Mouse (Mus musculus): Measurements from ENCODE around the gene Akap13.
A peak's percentile ranks its signal among the peaks of the same experiment; 100 is the strongest.

Gene Akap13

GRCm38 (mm10) chr7:75455223-75456151 lies at the start of gene Akap13:
Akap13 (plus strand) TSS chr7:75455534.
- DNase-seq (ENCODE audit: extremely low read depth, insufficient read length, low spot score): peak; percentile 100

- no peak for DNase-seq (ENCODE audit: extremely low read depth, insufficient read length, low spot score)
Measured at GRCm38 (mm10) chr7:75410641-75411040, 44.7 kb upstream of the Akap13 start.

- DNase-seq (ENCODE audit: extremely low read depth, insufficient read length, low spot score): no peak
Measured at GRCm38 (mm10) chr7:75411226-75411625, 44.1 kb upstream of the Akap13 start.

- DNase-seq (ENCODE audit: extremely low read depth, insufficient read length, low spot score): no peak
Measured at GRCm38 (mm10) chr7:75412011-75412510, 43.3 kb upstream of the Akap13 start.

GRCm38 (mm10) chr7:75412568-75412967 lies 42.8 kb upstream of the Akap13 start:
- no peak for DNase-seq (ENCODE audit: extremely low read depth, insufficient read length, low spot score)

GRCm38 (mm10) chr7:75413903-75414302 lies 41.4 kb upstream of the Akap13 start:
- DNase-seq (ENCODE audit: extremely low read depth, insufficient read length, low spot score): no peak

GRCm38 (mm10) chr7:75414316-75414715 lies 41.0 kb upstream of the Akap13 start:
- DNase-seq (ENCODE audit: extremely low read depth, insufficient read length, low spot score): no peak

GRCm38 (mm10) chr7:75415166-75415881 lies 40.0 kb upstream of the Akap13 start:
- no peak for DNase-seq (ENCODE audit: extremely low read depth, insufficient read length, low spot score)

GRCm38 (mm10) chr7:75415882-75416585 lies 39.3 kb upstream of the Akap13 start:
- DNase-seq (ENCODE audit: extremely low read depth, insufficient read length, low spot score): no peak

GRCm38 (mm10) chr7:75420927-75421326 lies 34.4 kb upstream of the Akap13 start:
- no peak for DNase-seq (ENCODE audit: extremely low read depth, insufficient read length, low spot score)

GRCm38 (mm10) chr7:75424121-75424520 lies 31.2 kb upstream of the Akap13 start:
- no peak for DNase-seq (ENCODE audit: extremely low read depth, insufficient read length, low spot score)

GRCm38 (mm10) chr7:75427322-75427721 lies 28.0 kb upstream of the Akap13 start:
- peak; percentile 71 for DNase-seq (ENCODE audit: extremely low read depth, insufficient read length, low spot score)

- DNase-seq (ENCODE audit: extremely low read depth, insufficient read length, low spot score): no peak
Measured at GRCm38 (mm10) chr7:75428913-75429312, 26.4 kb upstream of the Akap13 start.

GRCm38 (mm10) chr7:75430550-75430949 lies 24.8 kb upstream of the Akap13 start:
- no peak for DNase-seq (ENCODE audit: extremely low read depth, insufficient read length, low spot score)

GRCm38 (mm10) chr7:75431043-75431442 lies 24.3 kb upstream of the Akap13 start:
- DNase-seq (ENCODE audit: extremely low read depth, insufficient read length, low spot score): no peak

- no peak for DNase-seq (ENCODE audit: extremely low read depth, insufficient read length, low spot score)
Measured at GRCm38 (mm10) chr7:75432046-75432445, 23.3 kb upstream of the Akap13 start.

- no peak for DNase-seq (ENCODE audit: extremely low read depth, insufficient read length, low spot score)
Measured at GRCm38 (mm10) chr7:75436413-75437174, 18.7 kb upstream of the Akap13 start.

GRCm38 (mm10) chr7:75439570-75439969 lies 15.8 kb upstream of the Akap13 start:
- no peak for DNase-seq (ENCODE audit: extremely low read depth, insufficient read length, low spot score)

- no peak for DNase-seq (ENCODE audit: extremely low read depth, insufficient read length, low spot score)
Measured at GRCm38 (mm10) chr7:75440241-75440640, 15.1 kb upstream of the Akap13 start.

- DNase-seq (ENCODE audit: extremely low read depth, insufficient read length, low spot score): no peak
Measured at GRCm38 (mm10) chr7:75441947-75442346, 13.4 kb upstream of the Akap13 start.
